Mouse (Mus musculus): ENCODE data around the gene Rgl2. TPM values are rescaled to one million over a fixed set of nuclear protein-coding genes. Genes with fewer than 3 reads are reported as not detected.
A peak's percentile ranks its signal among the peaks of the same experiment; 100 is the strongest.

Rgl2 gene
- total RNA-seq, 1 experiment = 65.8 TPM

- H3K9ac ChIP-seq (ENCODE audit: insufficient read depth, low read depth, low read length, poor library complexity, severe bottlenecking) = peak overlapping the region; percentile 88
- H3K27ac ChIP-seq (ENCODE audit: insufficient read depth, low read depth, low read length, poor library complexity, severe bottlenecking) = no peak overlapping the region
- no peak for DNase-seq (ENCODE audit: low read depth, low spot score)
- H3K9me3 ChIP-seq (ENCODE audit: control insufficient read depth, insufficient read depth, low read depth, low read length) = no peaks in the 10 kb centered on the region
- in situ Hi-C loops (cut with MboI; ENCODE audit: low sequenced_read_pairs in 2 of 2, unreplicated experiment in 2 of 2) = no loop called here
- peaks cover 3 to 11% of the 10 kb centered on the region in 2 experiments; a peak in 2 of 4 replicates for H3K4me1 ChIP-seq (ENCODE audit: control insufficient read depth in 2 of 2, insufficient read depth in 2 of 2, low read length in 2 of 2, poor library complexity in 1 of 2)
- H3K4me3 ChIP-seq (ENCODE audit: insufficient read depth in 1 of 2, low read depth in 1 of 2, low read length in 2 of 2, poor library complexity in 1 of 2, severe bottlenecking in 1 of 2) = peak overlapping the region; percentile 87 to 96
- peaks cover 46% of the 10 kb centered on the region for H3K36me3 ChIP-seq (ENCODE audit: control insufficient read depth, insufficient read depth, low read length, poor library complexity, severe bottlenecking)
- no peak for TF ChIP-seq ZC3H11A (IDR thresholded peaks at IDR 0.05; ENCODE audit: borderline replicate concordance, low read depth, low read length)
- no peak for TF ChIP-seq HCFC1 (IDR thresholded peaks at IDR 0.05; ENCODE audit: borderline replicate concordance, insufficient read depth, low read length)
- TF ChIP-seq CHD2 (IDR thresholded peaks at IDR 0.05; ENCODE audit: low read depth, low read length) = no peak
- no peak for TF ChIP-seq MAFK (IDR thresholded peaks at IDR 0.05; ENCODE audit: insufficient read depth, low read depth, low read length)
- TF ChIP-seq ZNF384 (IDR thresholded peaks at IDR 0.05; ENCODE audit: low read depth, low read length) = no peak
These were observed 12.0 kb downstream of the Rgl2 start for GRCm38 (mm10) chr17:33941381-33941780.

GRCm38 (mm10) chr17:33943454-33943853 lies 14.1 kb downstream of the Rgl2 start:
- no peak overlapping the region for H3K27ac ChIP-seq (ENCODE audit: insufficient read depth, low read depth, low read length, poor library complexity, severe bottlenecking)
- no peak for DNase-seq (ENCODE audit: low read depth, low spot score)
- H3K4me1 ChIP-seq (ENCODE audit: control insufficient read depth in 2 of 2, insufficient read depth in 2 of 2, low read length in 2 of 2, poor library complexity in 1 of 2) = peaks cover 3 to 11% of the 10 kb centered on the region in 2 experiments; a peak in 2 of 4 replicates
- TF ChIP-seq MAFK (IDR thresholded peaks at IDR 0.05; ENCODE audit: insufficient read depth, low read depth, low read length) = no peak
- no peak for TF ChIP-seq CHD2 (IDR thresholded peaks at IDR 0.05; ENCODE audit: low read depth, low read length)
- TF ChIP-seq ZNF384 (IDR thresholded peaks at IDR 0.05; ENCODE audit: low read depth, low read length) = no peak
- TF ChIP-seq HCFC1 (IDR thresholded peaks at IDR 0.05; ENCODE audit: borderline replicate concordance, insufficient read depth, low read length) = no peak
- no peak for TF ChIP-seq ZC3H11A (IDR thresholded peaks at IDR 0.05; ENCODE audit: borderline replicate concordance, low read depth, low read length)
- in situ Hi-C loops (cut with MboI; ENCODE audit: low sequenced_read_pairs in 2 of 2, unreplicated experiment in 2 of 2) = no loop called here
- no peak overlapping the region for H3K4me3 ChIP-seq (ENCODE audit: insufficient read depth in 1 of 2, low read depth in 1 of 2, low read length in 2 of 2, poor library complexity in 1 of 2, severe bottlenecking in 1 of 2)
- H3K9ac ChIP-seq (ENCODE audit: insufficient read depth, low read depth, low read length, poor library complexity, severe bottlenecking) = no peak overlapping the region
- peaks cover 42% of the 10 kb centered on the region for H3K36me3 ChIP-seq (ENCODE audit: control insufficient read depth, insufficient read depth, low read length, poor library complexity, severe bottlenecking)
- no peaks in the 10 kb centered on the region for H3K9me3 ChIP-seq (ENCODE audit: control insufficient read depth, insufficient read depth, low read depth, low read length)

GRCm38 (mm10) chr17:33947430-33948089 lies 18.2 kb downstream of the Rgl2 start:
- Histone ChIP-seq H3K9ac (ENCODE audit: insufficient read depth, low read depth, low read length, poor library complexity, severe bottlenecking) (no peak overlapping the region), H3K9me3 (ENCODE audit: control insufficient read depth, insufficient read depth, low read depth, low read length) (no peaks in the 10 kb centered on the region), H3K4me3 (ENCODE audit: insufficient read depth in 1 of 2, low read depth in 1 of 2, low read length in 2 of 2, poor library complexity in 1 of 2, severe bottlenecking in 1 of 2) (no peak overlapping the region), H3K36me3 (ENCODE audit: control insufficient read depth, insufficient read depth, low read length, poor library complexity, severe bottlenecking) (peaks cover 54% of the 10 kb centered on the region), H3K4me1 (ENCODE audit: control insufficient read depth in 2 of 2, insufficient read depth in 2 of 2, low read length in 2 of 2, poor library complexity in 1 of 2) (peaks cover 0 to 9% of the 10 kb centered on the region in 2 experiments; a peak in 1 of 4 replicates), H3K27ac (ENCODE audit: insufficient read depth, low read depth, low read length, poor library complexity, severe bottlenecking) (no peak overlapping the region)
- TF ChIP-seq HCFC1 (IDR thresholded peaks at IDR 0.05; ENCODE audit: borderline replicate concordance, insufficient read depth, low read length) (no peak), ZC3H11A (IDR thresholded peaks at IDR 0.05; ENCODE audit: borderline replicate concordance, low read depth, low read length) (no peak), ZNF384 (IDR thresholded peaks at IDR 0.05; ENCODE audit: low read depth, low read length) (no peak), MAFK (IDR thresholded peaks at IDR 0.05; ENCODE audit: insufficient read depth, low read depth, low read length) (no peak), CHD2 (IDR thresholded peaks at IDR 0.05; ENCODE audit: low read depth, low read length) (no peak)
- in situ Hi-C loops (cut with MboI; ENCODE audit: low sequenced_read_pairs in 2 of 2, unreplicated experiment in 2 of 2) = no loop called here
- no peak for DNase-seq (ENCODE audit: low read depth, low spot score)

- TF ChIP-seq MAFK (IDR thresholded peaks at IDR 0.05; ENCODE audit: insufficient read depth, low read depth, low read length) (no peak), HCFC1 (IDR thresholded peaks at IDR 0.05; ENCODE audit: borderline replicate concordance, insufficient read depth, low read length) (no peak), ZC3H11A (IDR thresholded peaks at IDR 0.05; ENCODE audit: borderline replicate concordance, low read depth, low read length) (no peak), ZNF384 (IDR thresholded peaks at IDR 0.05; ENCODE audit: low read depth, low read length) (no peak), CHD2 (IDR thresholded peaks at IDR 0.05; ENCODE audit: low read depth, low read length) (no peak)
- in situ Hi-C loops (cut with MboI; ENCODE audit: low sequenced_read_pairs in 2 of 2, unreplicated experiment in 2 of 2) = no loop called here
- Histone ChIP-seq H3K4me3 (ENCODE audit: insufficient read depth in 1 of 2, low read depth in 1 of 2, low read length in 2 of 2, poor library complexity in 1 of 2, severe bottlenecking in 1 of 2) (no peak overlapping the region), H3K27ac (ENCODE audit: insufficient read depth, low read depth, low read length, poor library complexity, severe bottlenecking) (no peak overlapping the region), H3K9ac (ENCODE audit: insufficient read depth, low read depth, low read length, poor library complexity, severe bottlenecking) (no peak overlapping the region), H3K4me1 (ENCODE audit: control insufficient read depth in 2 of 2, insufficient read depth in 2 of 2, low read length in 2 of 2, poor library complexity in 1 of 2) (peaks cover 0 to 9% of the 10 kb centered on the region in 2 experiments; a peak in 1 of 4 replicates), H3K9me3 (ENCODE audit: control insufficient read depth, insufficient read depth, low read depth, low read length) (no peaks in the 10 kb centered on the region), H3K36me3 (ENCODE audit: control insufficient read depth, insufficient read depth, low read length, poor library complexity, severe bottlenecking) (peaks cover 55% of the 10 kb centered on the region)
- no peak for DNase-seq (ENCODE audit: low read depth, low spot score)
These were observed 19.0 kb downstream of the Rgl2 start for GRCm38 (mm10) chr17:33948090-33948904.
